Mouse (Mus musculus) right cerebral cortex, postnatal 25 days (tissue): ENCODE data around the gene Sh3pxd2b.

Experiments
- DNase-seq: peaks from one replicate; pipeline ENCODE4 v3.0.0; 2022

Gene Sh3pxd2b

GRCm38 (mm10) chr11:32342770-32343191 is 4.8 kb upstream of the Sh3pxd2b start:
- no peak for DNase-seq

GRCm38 (mm10) chr11:32343350-32343749 is 4.3 kb upstream of the Sh3pxd2b start:
- DNase-seq = no peak

GRCm38 (mm10) chr11:32345504-32346297 is 1.9 kb upstream of the Sh3pxd2b start:
- DNase-seq = no peak

GRCm38 (mm10) chr11:32347264-32347606 is 385 bp upstream of the Sh3pxd2b start:
- DNase-seq = no peak

- DNase-seq = no peak
These were observed 1.0 kb downstream of the Sh3pxd2b start for GRCm38 (mm10) chr11:32348433-32349283.

GRCm38 (mm10) chr11:32349284-32349953 is 1.8 kb downstream of the Sh3pxd2b start:
- DNase-seq = no peak

- peak; percentile 52 for DNase-seq
These were observed 5.3 kb downstream of the Sh3pxd2b start for GRCm38 (mm10) chr11:32352946-32353345.

GRCm38 (mm10) chr11:32355377-32355776 is 7.8 kb downstream of the Sh3pxd2b start:
- no peak for DNase-seq

- no peak for DNase-seq
These were observed 10.1 kb downstream of the Sh3pxd2b start for GRCm38 (mm10) chr11:32357686-32358085.

- DNase-seq = no peak
These were observed 10.8 kb downstream of the Sh3pxd2b start for GRCm38 (mm10) chr11:32358399-32358798.

GRCm38 (mm10) chr11:32359566-32359965 is 11.9 kb downstream of the Sh3pxd2b start:
- no peak for DNase-seq

GRCm38 (mm10) chr11:32361774-32362173 is 14.2 kb downstream of the Sh3pxd2b start:
- DNase-seq = no peak

GRCm38 (mm10) chr11:32363188-32363587 is 15.6 kb downstream of the Sh3pxd2b start:
- no peak for DNase-seq

- DNase-seq = peak; percentile 44
These were observed 16.1 kb downstream of the Sh3pxd2b start for GRCm38 (mm10) chr11:32363610-32364220.

GRCm38 (mm10) chr11:32364375-32364774 is 16.8 kb downstream of the Sh3pxd2b start:
- no peak for DNase-seq

- no peak for DNase-seq
These were observed 17.9 kb downstream of the Sh3pxd2b start for GRCm38 (mm10) chr11:32365498-32365897.

GRCm38 (mm10) chr11:32367056-32367455 is 19.4 kb downstream of the Sh3pxd2b start:
- DNase-seq = no peak

GRCm38 (mm10) chr11:32368986-32369385 is 21.4 kb downstream of the Sh3pxd2b start:
- no peak for DNase-seq

- DNase-seq = no peak
These were observed 23.3 kb downstream of the Sh3pxd2b start for GRCm38 (mm10) chr11:32370881-32371280.

GRCm38 (mm10) chr11:32373266-32374026 is 25.8 kb downstream of the Sh3pxd2b start:
- no peak for DNase-seq

- DNase-seq = no peak
These were observed 26.5 kb downstream of the Sh3pxd2b start for GRCm38 (mm10) chr11:32374027-32374589.

GRCm38 (mm10) chr11:32375104-32375535 is 27.5 kb downstream of the Sh3pxd2b start:
- DNase-seq = no peak
